Mouse (Mus musculus) stomach, postnatal 0 days (tissue): ENCODE results near the gene Xrra1.

Experiments
- CTCF ChIP-seq: IDR thresholded peaks from 2 replicates; pipeline ENCODE4 v1.5.1; 2016; ENCODE audit warnings: antibody characterized with exemption, low read depth, mild to moderate bottlenecking, moderate library complexity
- EP300 ChIP-seq: optimal IDR thresholded peaks from 2 replicates; pipeline ENCODE3; 2016; ENCODE audit warnings: antibody characterized with exemption

- TF ChIP-seq CTCF (no peak), EP300 (no peak)
These were observed 45.6 kb downstream of the Xrra1 start for GRCm38 (mm10) chr7:99904421-99905005.
